Mouse (Mus musculus): Measurements from ENCODE around the gene Nrxn2.

DNA sequence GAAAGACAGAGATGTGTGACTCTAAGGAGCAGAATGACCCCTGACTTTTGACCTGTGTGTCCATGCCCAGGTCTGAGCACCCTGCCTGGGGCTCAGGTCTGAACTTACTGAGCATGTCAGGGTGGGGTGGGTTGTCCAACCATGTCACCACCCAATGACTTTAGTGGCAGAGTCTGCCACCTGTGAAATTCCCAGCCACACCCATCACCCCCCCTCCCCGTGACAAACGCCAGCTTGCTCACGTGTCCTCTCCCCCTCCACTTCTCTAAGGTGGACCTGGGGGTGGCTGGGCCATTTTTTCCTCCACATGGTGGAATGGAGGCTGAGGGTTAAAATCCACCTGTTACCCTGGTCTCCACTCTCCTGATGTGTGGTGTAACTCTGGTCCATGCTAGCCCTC lies 117.7 kb downstream of the Nrxn2 start:
- no peak for TF ChIP-seq CTCF (IDR thresholded peaks at IDR 0.05; ENCODE audit: low read depth, low read length)
- TF ChIP-seq POLR2AphosphoS5 (IDR thresholded peaks at IDR 0.05; ENCODE audit: insufficient replicate concordance, low read depth, low read length): no peak
- TF ChIP-seq TAL1 (conservative IDR thresholded peaks at IDR 0.05; ENCODE audit: low read depth, low read length): no peak

All from G1E (cell line).